Mouse (Mus musculus): Measurements from ENCODE around the gene Cyp4f15. TPM values are rescaled to one million over a fixed set of nuclear protein-coding genes. Genes with fewer than 3 reads are reported as not detected.
A peak's percentile ranks its signal among the peaks of the same experiment; 100 is the strongest.
"Not testable (repeated sequence)": the region's sequence is repeated elsewhere in the genome, so short reads cannot be mapped to it uniquely, and the experiment has no call there.

The Cyp4f15 gene
- total and polyA plus RNA-seq, 3 experiments = not detected

GRCm38 (mm10) chr17:32702826-32703225 lies 17.4 kb downstream of the Cyp4f15 start:
- TF ChIP-seq BHLHE40 (IDR thresholded peaks at IDR 0.05; ENCODE audit: low read depth, low read length) = no peak
- TF ChIP-seq CHD1 (IDR thresholded peaks at IDR 0.05; ENCODE audit: low read depth, low read length) = no peak
- no peak for TF ChIP-seq ZKSCAN1 (IDR thresholded peaks at IDR 0.05; ENCODE audit: borderline replicate concordance, low read depth, low read length)
- peak in 1 of 2 experiments; percentile 40; a peak in 2 of 4 replicates for TF ChIP-seq CTCF (conservative IDR thresholded peaks at IDR 0.05 in 1 of 2, IDR thresholded peaks at IDR 0.05 in 1 of 2; ENCODE audit: low read depth in 2 of 2, low read length in 2 of 2)
- TF ChIP-seq RAD21 (IDR thresholded peaks at IDR 0.05; ENCODE audit: low read depth, low read length) = peak; percentile 6
- no peak for TF ChIP-seq ZMIZ1 (IDR thresholded peaks at IDR 0.05; ENCODE audit: low read depth, low read length)
- H3K27ac ChIP-seq (ENCODE audit: insufficient read depth, low read depth) = no peak overlapping the region
- no peak overlapping the region for H3K9ac ChIP-seq (ENCODE audit: insufficient read depth, low read depth)
- H3K4me1 ChIP-seq (ENCODE audit: control insufficient read depth in 1 of 2, insufficient read depth in 2 of 2) = no peaks in the 10 kb centered on the region
- DNase-seq (ENCODE audit: extremely low read depth) = no peak
- H3K4me3 ChIP-seq (replicated peaks in 1 of 3; ENCODE audit: low read depth in 2 of 3, low read length in 2 of 3, poor library complexity in 1 of 3) = no peak overlapping the region
- peaks cover 11% of the 10 kb centered on the region for H3K9me3 ChIP-seq (replicated peaks; ENCODE audit: low read length)
- peaks cover 12% of the 10 kb centered on the region for H3K27me3 ChIP-seq (replicated peaks)
- in situ Hi-C loops (cut with MboI; ENCODE audit: low pct_ligation_motif_present, low pct_unique_long_range_greater_than_20kb, low sequenced_read_pairs) (no loop called here), dilution Hi-C loops (cut with MboI; ENCODE audit: extremely low pct_ligation_motif_present, extremely low pct_unique_long_range_greater_than_20kb, low sequenced_read_pairs) (no loop called here)
- H3K79me2 ChIP-seq (replicated peaks; ENCODE audit: control insufficient read depth, extremely low read depth, insufficient read depth, poor library complexity, severe bottlenecking) = no peaks in the 10 kb centered on the region
- H3K4me2 ChIP-seq (ENCODE audit: insufficient read depth, low read depth, poor library complexity, severe bottlenecking) = no peak overlapping the region
- H3K36me3 ChIP-seq (replicated peaks in 1 of 2; ENCODE audit: control insufficient read depth in 1 of 2, insufficient read depth in 1 of 2, low read length in 1 of 2) = no peaks in the 10 kb centered on the region

- in situ Hi-C loops (cut with MboI; ENCODE audit: low pct_ligation_motif_present, low pct_unique_long_range_greater_than_20kb, low sequenced_read_pairs); H3K9me3 ChIP-seq (replicated peaks; ENCODE audit: low read length); H3K4me1 ChIP-seq (ENCODE audit: control insufficient read depth in 1 of 2, insufficient read depth in 2 of 2); H3K27ac ChIP-seq (ENCODE audit: insufficient read depth, low read depth); H3K79me2 ChIP-seq (replicated peaks; ENCODE audit: control insufficient read depth, extremely low read depth, insufficient read depth, poor library complexity, severe bottlenecking); H3K36me3 ChIP-seq (replicated peaks in 1 of 2; ENCODE audit: control insufficient read depth in 1 of 2, insufficient read depth in 1 of 2, low read length in 1 of 2); H3K27me3 ChIP-seq (replicated peaks); DNase-seq (ENCODE audit: extremely low read depth); H3K4me2 ChIP-seq (ENCODE audit: insufficient read depth, low read depth, poor library complexity, severe bottlenecking); dilution Hi-C loops (cut with MboI; ENCODE audit: extremely low pct_ligation_motif_present, extremely low pct_unique_long_range_greater_than_20kb, low sequenced_read_pairs); H3K9ac ChIP-seq (ENCODE audit: insufficient read depth, low read depth); H3K4me3 ChIP-seq (replicated peaks in 1 of 3; ENCODE audit: low read depth in 2 of 3, low read length in 2 of 3, poor library complexity in 1 of 3): not testable (repeated sequence)
Measured at GRCm38 (mm10) chr17:32710541-32710940, 25.1 kb downstream of the Cyp4f15 start.

GRCm38 (mm10) chr17:32722151-32722550 lies 36.7 kb downstream of the Cyp4f15 start:
- H3K4me1 ChIP-seq (ENCODE audit: control insufficient read depth in 1 of 2, insufficient read depth in 2 of 2); dilution Hi-C loops (cut with MboI; ENCODE audit: extremely low pct_ligation_motif_present, extremely low pct_unique_long_range_greater_than_20kb, low sequenced_read_pairs); H3K9me3 ChIP-seq (replicated peaks; ENCODE audit: low read length); H3K27ac ChIP-seq (ENCODE audit: insufficient read depth, low read depth); H3K4me3 ChIP-seq (replicated peaks in 1 of 3; ENCODE audit: low read depth in 2 of 3, low read length in 2 of 3, poor library complexity in 1 of 3); H3K4me2 ChIP-seq (ENCODE audit: insufficient read depth, low read depth, poor library complexity, severe bottlenecking); H3K36me3 ChIP-seq (replicated peaks in 1 of 2; ENCODE audit: control insufficient read depth in 1 of 2, insufficient read depth in 1 of 2, low read length in 1 of 2); H3K27me3 ChIP-seq (replicated peaks); H3K9ac ChIP-seq (ENCODE audit: insufficient read depth, low read depth); in situ Hi-C loops (cut with MboI; ENCODE audit: low pct_ligation_motif_present, low pct_unique_long_range_greater_than_20kb, low sequenced_read_pairs); DNase-seq (ENCODE audit: extremely low read depth); H3K79me2 ChIP-seq (replicated peaks; ENCODE audit: control insufficient read depth, extremely low read depth, insufficient read depth, poor library complexity, severe bottlenecking): not testable (repeated sequence)

GRCm38 (mm10) chr17:32722771-32723170 lies 37.3 kb downstream of the Cyp4f15 start:
- dilution Hi-C loops (cut with MboI; ENCODE audit: extremely low pct_ligation_motif_present, extremely low pct_unique_long_range_greater_than_20kb, low sequenced_read_pairs) = no loop called here
- no peaks in the 10 kb centered on the region for H3K79me2 ChIP-seq (replicated peaks; ENCODE audit: control insufficient read depth, extremely low read depth, insufficient read depth, poor library complexity, severe bottlenecking)
- H3K9ac ChIP-seq (ENCODE audit: insufficient read depth, low read depth) = no peak overlapping the region
- no peaks in the 10 kb centered on the region for H3K9me3 ChIP-seq (replicated peaks; ENCODE audit: low read length)
- H3K27ac ChIP-seq (ENCODE audit: insufficient read depth, low read depth) = no peak overlapping the region
- H3K4me1 ChIP-seq (ENCODE audit: control insufficient read depth in 1 of 2, insufficient read depth in 2 of 2) = peaks cover 0 to 6% of the 10 kb centered on the region in 2 experiments; a peak in 1 of 4 replicates
- H3K4me3 ChIP-seq (replicated peaks in 1 of 3; ENCODE audit: low read depth in 2 of 3, low read length in 2 of 3, poor library complexity in 1 of 3) = no peak overlapping the region
- no peaks in the 10 kb centered on the region for H3K36me3 ChIP-seq (replicated peaks in 1 of 2; ENCODE audit: control insufficient read depth in 1 of 2, insufficient read depth in 1 of 2, low read length in 1 of 2)
- no peak for DNase-seq (ENCODE audit: extremely low read depth)
- no peaks in the 10 kb centered on the region for H3K27me3 ChIP-seq (replicated peaks)
- H3K4me2 ChIP-seq (ENCODE audit: insufficient read depth, low read depth, poor library complexity, severe bottlenecking) = no peak overlapping the region
- TF ChIP-seq RCOR1 (conservative IDR thresholded peaks at IDR 0.05; ENCODE audit: low read depth, low read length) (no peak), PAX5 (IDR thresholded peaks at IDR 0.05; ENCODE audit: low read length) (no peak), MYC (IDR thresholded peaks at IDR 0.05; ENCODE audit: low read depth, low read length) (no peak), MEF2A (IDR thresholded peaks at IDR 0.05; ENCODE audit: borderline replicate concordance, low read depth, low read length) (no peak), NRF1 (IDR thresholded peaks at IDR 0.05; ENCODE audit: low read depth, low read length) (no peak), USF1 (IDR thresholded peaks at IDR 0.05; ENCODE audit: low read depth, low read length) (no peak), E2F4 (IDR thresholded peaks at IDR 0.05; ENCODE audit: insufficient replicate concordance, low read depth, low read length) (no peak), HCFC1 (IDR thresholded peaks at IDR 0.05; ENCODE audit: low read depth, low read length) (no peak), TBP (conservative IDR thresholded peaks at IDR 0.05; ENCODE audit: low read depth, low read length) (no peak), ZNF384 (IDR thresholded peaks at IDR 0.05; ENCODE audit: low read depth, low read length) (no peak), POLR2AphosphoS2 (IDR thresholded peaks at IDR 0.05; ENCODE audit: low read depth, low read length) (no peak), MAX (IDR thresholded peaks at IDR 0.05; ENCODE audit: low read length) (no peak), ETS1 (conservative IDR thresholded peaks at IDR 0.05; ENCODE audit: low read depth, low read length) (no peak)
- in situ Hi-C loops (cut with MboI; ENCODE audit: low pct_ligation_motif_present, low pct_unique_long_range_greater_than_20kb, low sequenced_read_pairs) = no loop called here

All from CH12.LX (cell line).